Mouse (Mus musculus): ENCODE measurements at regions not wholly inside any gene's neighbourhood (a gene's known extent, or its start where the extent isn't known, plus 50 kb on each side); places are given as distances from the start of the nearest gene placed in this dataset.

DNA sequence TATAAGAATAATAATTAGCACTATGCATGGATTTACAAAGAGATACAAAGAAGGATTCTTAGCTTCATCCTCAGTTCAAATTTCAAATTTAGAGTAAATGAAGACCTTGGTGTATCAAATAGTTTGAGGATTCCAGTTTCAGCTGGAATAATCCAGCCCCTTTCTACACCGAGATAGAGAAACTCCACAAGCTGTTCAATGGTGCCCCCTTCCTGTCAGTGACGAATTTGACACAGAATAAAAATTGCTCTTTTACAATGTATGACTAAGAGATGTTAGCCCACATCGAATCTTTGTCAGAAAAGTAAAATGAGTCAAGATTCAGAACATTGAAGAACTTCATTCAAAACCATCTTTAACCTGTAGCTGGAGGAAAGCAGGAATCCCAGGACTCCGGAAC, 145.9 kb upstream of the Nt5c1b start:
- H3K27me3 ChIP-seq, result no peaks in the 10 kb centered on the region
- H3K9me3 ChIP-seq, result no peaks in the 10 kb centered on the region
- no peaks in the 10 kb centered on the region for H3K36me3 ChIP-seq
- H3K4me2 ChIP-seq (replicated peaks), result no peak overlapping the region
- H3K27ac ChIP-seq (replicated peaks), result no peak overlapping the region
- no peak overlapping the region for H3K9ac ChIP-seq (replicated peaks)
- no peak overlapping the region for H3K4me3 ChIP-seq
- no peaks in the 10 kb centered on the region for H3K4me1 ChIP-seq
- 37% methylated on average over 4 of the region's 4 CpGs for whole genome bisulfite sequencing
- peak; percentile 61; the same call in 1 of the 2 replicates for ATAC-seq (replicated peaks)

DNA sequence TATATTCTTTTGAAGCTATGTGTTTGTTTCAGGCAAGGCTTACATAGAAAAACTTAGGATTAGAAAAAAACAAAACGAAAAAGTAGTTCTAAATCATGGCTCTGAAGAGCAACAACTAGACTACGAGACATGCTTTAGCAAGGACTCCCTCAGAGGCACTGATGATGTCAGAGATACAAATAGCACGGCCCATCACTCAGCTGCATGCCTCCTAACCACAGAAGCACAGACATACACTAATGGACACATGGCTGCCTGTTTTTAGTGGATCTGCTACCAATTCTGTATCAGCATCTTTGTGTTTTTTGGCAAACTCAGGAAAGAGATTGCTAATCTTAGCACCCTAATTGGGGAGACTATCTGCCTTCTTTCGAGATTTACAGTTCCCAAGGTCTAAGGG, 138.6 kb upstream of the Nt5c1b start:
- H3K36me3 ChIP-seq, result no peaks in the 10 kb centered on the region

DNA sequence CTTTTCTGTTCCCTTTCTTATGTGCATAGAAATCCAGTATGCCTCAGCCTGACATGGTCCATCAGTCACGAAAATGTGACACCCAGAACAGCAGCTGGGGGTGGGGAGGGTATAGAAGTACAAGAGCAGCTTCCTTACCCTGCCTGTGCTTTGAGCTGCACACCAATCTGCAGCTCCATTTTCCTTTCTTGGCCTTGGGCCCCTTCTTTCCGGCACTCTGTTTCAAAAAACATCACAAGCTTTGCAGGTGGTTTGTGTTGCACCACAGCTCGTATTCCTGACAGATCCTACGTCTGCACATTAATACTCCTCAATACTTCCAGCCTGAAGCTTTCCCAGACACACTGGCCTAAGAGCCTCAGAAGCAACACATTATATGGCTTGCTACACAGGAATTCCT, 138.1 kb upstream of the Nt5c1b start:
- H3K36me3 ChIP-seq, result no peaks in the 10 kb centered on the region
- H3K9ac ChIP-seq (replicated peaks), result no peak overlapping the region
- no peak overlapping the region for H3K27ac ChIP-seq (replicated peaks)
- no peak overlapping the region for H3K4me3 ChIP-seq
- H3K9me3 ChIP-seq, result no peaks in the 10 kb centered on the region
- H3K4me1 ChIP-seq, result no peaks in the 10 kb centered on the region
- no peaks in the 10 kb centered on the region for H3K27me3 ChIP-seq
- ATAC-seq (replicated peaks), result no peak
- H3K4me2 ChIP-seq (replicated peaks), result no peak overlapping the region
- WGBS, result 55% methylated on average over 4 of the region's 4 CpGs

More for the DNA sequence above, 138.6 kb upstream of the Nt5c1b start:
- Histone ChIP-seq H3K9me3 (no peaks in the 10 kb centered on the region), H3K4me2 (replicated peaks) (no peak overlapping the region), H3K27ac (replicated peaks) (no peak overlapping the region), H3K27me3 (no peaks in the 10 kb centered on the region), H3K4me3 (no peak overlapping the region), H3K4me1 (no peaks in the 10 kb centered on the region), H3K9ac (replicated peaks) (no peak overlapping the region)
- WGBS, result 78% methylated on average over 4 of the region's 4 CpGs
- ATAC-seq (replicated peaks), result no peak

DNA sequence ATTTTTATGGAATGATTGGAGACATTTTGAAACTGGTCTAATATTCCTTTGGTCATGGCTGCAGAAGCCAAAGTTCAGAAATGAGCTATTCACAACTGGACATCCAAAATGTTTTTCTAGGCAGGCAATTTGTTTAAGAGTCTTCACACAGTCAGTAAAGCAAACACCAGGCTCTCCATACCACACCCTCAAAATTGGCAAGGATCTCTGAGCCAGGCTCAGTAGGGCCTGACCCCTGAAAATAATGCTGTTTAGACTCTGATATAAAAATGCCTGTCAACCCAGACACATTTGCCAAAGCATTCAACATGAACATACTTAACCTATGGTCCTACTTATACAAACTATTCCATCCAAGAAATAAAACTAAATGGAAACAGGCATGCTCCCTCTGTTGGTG, 121.7 kb upstream of the Nt5c1b start:
- Histone ChIP-seq H3K9ac (replicated peaks) (no peak overlapping the region), H3K36me3 (no peaks in the 10 kb centered on the region), H3K9me3 (no peaks in the 10 kb centered on the region), H3K4me2 (replicated peaks) (no peak overlapping the region), H3K4me3 (no peak overlapping the region), H3K27me3 (no peaks in the 10 kb centered on the region), H3K4me1 (no peaks in the 10 kb centered on the region), H3K27ac (replicated peaks) (no peak overlapping the region)
- no peak for ATAC-seq (replicated peaks)

DNA sequence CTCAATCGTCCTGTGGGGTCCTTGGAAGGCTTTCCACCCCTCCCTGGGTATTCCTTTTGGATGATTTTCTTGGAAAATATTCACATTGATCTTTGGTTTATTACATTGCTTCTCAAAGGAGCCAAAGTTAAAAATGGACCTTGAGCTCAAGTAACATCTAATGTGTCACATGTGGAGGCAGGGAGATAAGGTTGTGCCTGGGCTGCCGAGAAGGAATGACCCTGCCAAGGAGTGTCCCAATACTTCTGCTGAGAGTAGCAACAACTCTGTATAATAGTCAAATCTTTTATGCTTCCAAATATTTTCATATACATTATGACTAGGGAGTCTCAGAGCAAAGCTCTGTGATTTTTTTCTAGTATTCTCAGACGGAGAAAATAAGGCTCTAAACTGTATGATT, 113.4 kb upstream of the Nt5c1b start:
- no peak for ATAC-seq (replicated peaks)
- no peaks in the 10 kb centered on the region for H3K4me1 ChIP-seq
- no peaks in the 10 kb centered on the region for H3K36me3 ChIP-seq
- H3K9me3 ChIP-seq, result no peaks in the 10 kb centered on the region
- H3K4me2 ChIP-seq (replicated peaks), result no peak overlapping the region
- H3K9ac ChIP-seq (replicated peaks), result no peak overlapping the region
- no peak overlapping the region for H3K4me3 ChIP-seq
- H3K27me3 ChIP-seq, result no peaks in the 10 kb centered on the region
- no peak overlapping the region for H3K27ac ChIP-seq (replicated peaks)
- 66% methylated on average over 3 of the region's 3 CpGs for WGBS

DNA sequence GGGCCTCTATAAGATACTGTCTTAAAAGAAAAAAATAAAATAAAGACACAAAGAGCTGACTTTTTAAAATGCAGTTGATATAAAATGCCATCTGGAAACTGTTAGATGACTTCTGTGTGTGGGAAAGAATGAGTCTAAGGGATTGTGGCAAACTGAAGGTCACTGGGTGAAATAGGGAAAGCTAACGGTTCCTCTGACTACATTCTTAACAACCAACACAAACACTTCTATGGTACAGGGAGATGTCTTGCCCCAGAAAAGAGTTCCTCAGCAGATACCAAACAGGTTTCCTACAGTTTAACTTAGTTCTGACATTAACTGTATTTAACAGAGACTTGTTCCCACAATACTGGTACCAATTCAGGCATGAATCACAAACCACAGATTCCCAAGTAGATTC, 103.6 kb upstream of the Nt5c1b start:
- Histone ChIP-seq H3K4me2 (replicated peaks) (no peak overlapping the region), H3K9ac (replicated peaks) (no peak overlapping the region), H3K27ac (replicated peaks) (no peak overlapping the region), H3K4me1 (no peaks in the 10 kb centered on the region), H3K27me3 (no peaks in the 10 kb centered on the region), H3K4me3 (no peak overlapping the region), H3K9me3 (no peaks in the 10 kb centered on the region), H3K36me3 (no peaks in the 10 kb centered on the region)
- ATAC-seq (replicated peaks), result no peak
- WGBS, result 79% methylated on average over 1 of the region's 1 CpGs

DNA sequence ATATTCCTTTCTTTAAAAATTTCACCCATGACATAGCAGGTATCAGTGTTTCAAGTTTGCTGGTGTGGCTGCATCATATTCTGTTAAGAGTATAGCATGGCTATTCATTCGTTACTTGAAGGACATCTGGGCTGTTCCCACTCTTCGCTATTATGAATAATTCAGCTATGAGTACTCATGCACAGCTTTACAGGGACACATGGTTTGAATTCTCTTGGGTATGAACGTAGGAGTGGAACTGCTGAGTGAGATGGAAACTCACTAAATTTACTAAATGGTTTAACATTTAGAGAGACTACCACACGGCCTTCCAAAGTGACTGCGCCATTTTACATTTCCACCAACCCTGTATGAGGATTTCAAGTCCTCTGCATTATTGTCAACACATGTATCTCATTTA, 97.7 kb upstream of the Nt5c1b start:
- no peak overlapping the region for H3K4me2 ChIP-seq (replicated peaks)
- H3K9me3 ChIP-seq, result no peaks in the 10 kb centered on the region
- H3K4me3 ChIP-seq, result no peak overlapping the region
- WGBS, result 89% methylated on average over 5 of the region's 5 CpGs
- H3K4me1 ChIP-seq, result no peaks in the 10 kb centered on the region
- H3K27me3 ChIP-seq, result no peaks in the 10 kb centered on the region
- H3K36me3 ChIP-seq, result no peaks in the 10 kb centered on the region
- no peak for ATAC-seq (replicated peaks)
- no peak overlapping the region for H3K27ac ChIP-seq (replicated peaks)
- H3K9ac ChIP-seq (replicated peaks), result no peak overlapping the region

DNA sequence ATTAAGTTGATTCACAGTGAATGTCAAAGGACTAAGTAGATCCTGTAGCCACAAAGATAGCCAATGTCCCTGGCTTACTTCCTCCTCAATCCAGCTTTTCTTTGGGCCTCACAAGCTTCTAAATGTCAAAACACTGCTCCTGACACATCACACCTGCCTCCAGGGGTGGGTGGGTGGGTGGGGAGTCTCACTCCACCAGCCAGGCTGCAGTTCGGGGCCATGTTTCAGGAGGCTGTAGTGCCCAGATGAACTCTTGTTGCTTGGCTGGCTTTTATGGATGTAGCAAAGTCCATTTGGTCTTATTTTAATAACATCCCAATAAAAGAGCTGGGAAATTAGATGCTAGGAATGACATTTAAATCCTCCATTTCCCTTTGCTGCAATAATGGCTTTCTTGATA, 94.5 kb upstream of the Nt5c1b start:
- H3K4me2 ChIP-seq (replicated peaks), result no peak overlapping the region
- H3K9me3 ChIP-seq, result no peaks in the 10 kb centered on the region
- H3K27me3 ChIP-seq, result no peaks in the 10 kb centered on the region
- H3K9ac ChIP-seq (replicated peaks), result no peak overlapping the region
- 100% methylated on average over 1 of the region's 1 CpGs for WGBS
- no peaks in the 10 kb centered on the region for H3K36me3 ChIP-seq
- no peak overlapping the region for H3K4me3 ChIP-seq
- H3K4me1 ChIP-seq, result no peaks in the 10 kb centered on the region
- ATAC-seq (replicated peaks), result no peak
- no peak overlapping the region for H3K27ac ChIP-seq (replicated peaks)

DNA sequence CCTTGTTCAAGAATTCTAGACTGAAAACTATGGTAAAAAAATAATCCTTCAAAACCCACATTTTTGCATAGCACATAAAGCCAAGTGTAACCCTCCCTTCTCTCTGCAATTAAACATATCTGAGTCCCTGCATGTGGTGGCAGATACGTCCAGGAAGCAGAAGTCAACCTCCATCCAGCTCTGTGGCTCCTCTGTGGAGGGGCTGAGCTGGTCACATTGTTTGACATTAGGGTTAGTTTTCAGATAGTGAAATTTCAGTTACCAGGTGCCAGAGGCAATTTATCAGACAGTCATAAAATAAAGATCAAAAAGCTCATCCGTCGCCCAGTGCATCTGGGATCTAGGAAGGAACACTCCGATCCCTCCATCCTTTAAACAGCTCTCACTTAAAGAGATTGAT, 77.1 kb upstream of the Nt5c1b start:
- no peaks in the 10 kb centered on the region for H3K4me1 ChIP-seq
- no peak overlapping the region for H3K27ac ChIP-seq (replicated peaks)
- no peaks in the 10 kb centered on the region for H3K27me3 ChIP-seq
- ATAC-seq (replicated peaks), result no peak
- no peak overlapping the region for H3K4me2 ChIP-seq (replicated peaks)
- H3K4me3 ChIP-seq, result no peak overlapping the region
- 93% methylated on average over 4 of the region's 4 CpGs for WGBS
- no peaks in the 10 kb centered on the region for H3K9me3 ChIP-seq
- no peaks in the 10 kb centered on the region for H3K36me3 ChIP-seq
- H3K9ac ChIP-seq (replicated peaks), result no peak overlapping the region

DNA sequence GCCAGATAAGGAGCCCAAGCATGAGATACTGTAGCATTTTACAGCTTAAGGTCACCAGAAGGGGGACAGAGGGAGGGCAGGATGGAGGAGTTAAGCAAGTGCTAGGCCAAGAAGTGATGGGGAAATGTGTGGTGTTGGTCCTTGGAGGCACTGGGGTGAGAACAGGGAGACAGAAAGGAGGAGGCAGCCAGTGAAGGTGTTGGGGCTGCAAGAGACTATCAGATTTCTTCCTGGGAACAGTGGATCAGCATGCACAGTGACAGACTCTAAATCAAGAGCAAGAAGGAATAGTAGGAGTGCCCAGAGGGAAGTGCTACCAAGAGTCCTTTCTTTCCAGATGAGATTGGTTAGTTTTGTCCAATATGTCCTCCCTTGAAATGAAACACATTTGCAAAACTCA, 63.8 kb upstream of the Nt5c1b start:
- no peak overlapping the region for H3K9ac ChIP-seq (replicated peaks)
- ATAC-seq (replicated peaks), result no peak
- no peaks in the 10 kb centered on the region for H3K4me1 ChIP-seq
- H3K27ac ChIP-seq (replicated peaks), result no peak overlapping the region
- H3K9me3 ChIP-seq, result no peaks in the 10 kb centered on the region
- no peak overlapping the region for H3K4me2 ChIP-seq (replicated peaks)
- no peak overlapping the region for H3K4me3 ChIP-seq
- H3K36me3 ChIP-seq, result no peaks in the 10 kb centered on the region
- no peaks in the 10 kb centered on the region for H3K27me3 ChIP-seq

Measured in forebrain, embryonic 15.5 days (tissue).